Mouse (Mus musculus) gastrocnemius, adult 8-10 months (tissue): ENCODE results near the gene Gm10842. TPM values are rescaled to one million over a fixed set of nuclear protein-coding genes. Genes with fewer than 3 reads are reported as not detected.

Experiments
- DNase-seq, 2 experiments: peaks; one replicate each; pipeline ENCODE4 v3.0.0; 2022; ENCODE audit warnings: low spot score in 2 of 2
- total RNA-seq, 4 experiments: library from RNA; stranded (reverse); gene quantifications; 2 replicates each; pipeline ENCODE4 v1.2.4; 2022

The Gm10842 gene
- total RNA-seq, 4 experiments from 2014 or later: not detected

DNA sequence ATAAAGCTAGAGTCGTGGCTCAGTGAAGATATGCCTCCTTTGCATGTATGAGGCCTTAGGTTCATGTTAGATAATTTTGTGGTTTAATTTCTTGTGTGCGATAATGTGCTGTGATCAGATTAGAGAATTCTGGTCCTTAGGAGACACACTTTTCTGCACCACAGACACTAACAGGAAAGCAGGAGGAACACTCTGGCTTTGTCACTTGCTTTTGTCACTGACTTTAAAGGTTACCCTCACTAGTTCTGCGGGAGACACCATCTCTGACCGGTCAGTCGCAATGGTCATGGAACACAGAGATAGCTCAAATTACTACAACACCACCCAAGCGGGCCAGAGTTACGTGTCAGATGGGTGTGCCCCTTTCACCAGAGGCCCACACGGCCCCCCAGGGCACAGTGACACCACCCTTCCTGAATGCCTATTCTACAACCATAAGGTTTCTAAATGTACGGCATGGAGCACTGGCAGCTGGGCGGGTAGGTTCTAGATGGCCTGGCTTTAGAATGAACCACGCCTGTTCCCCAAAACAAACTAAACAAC is 5.7 kb downstream of the Gm10842 start:
- DNase-seq: no peak

DNA sequence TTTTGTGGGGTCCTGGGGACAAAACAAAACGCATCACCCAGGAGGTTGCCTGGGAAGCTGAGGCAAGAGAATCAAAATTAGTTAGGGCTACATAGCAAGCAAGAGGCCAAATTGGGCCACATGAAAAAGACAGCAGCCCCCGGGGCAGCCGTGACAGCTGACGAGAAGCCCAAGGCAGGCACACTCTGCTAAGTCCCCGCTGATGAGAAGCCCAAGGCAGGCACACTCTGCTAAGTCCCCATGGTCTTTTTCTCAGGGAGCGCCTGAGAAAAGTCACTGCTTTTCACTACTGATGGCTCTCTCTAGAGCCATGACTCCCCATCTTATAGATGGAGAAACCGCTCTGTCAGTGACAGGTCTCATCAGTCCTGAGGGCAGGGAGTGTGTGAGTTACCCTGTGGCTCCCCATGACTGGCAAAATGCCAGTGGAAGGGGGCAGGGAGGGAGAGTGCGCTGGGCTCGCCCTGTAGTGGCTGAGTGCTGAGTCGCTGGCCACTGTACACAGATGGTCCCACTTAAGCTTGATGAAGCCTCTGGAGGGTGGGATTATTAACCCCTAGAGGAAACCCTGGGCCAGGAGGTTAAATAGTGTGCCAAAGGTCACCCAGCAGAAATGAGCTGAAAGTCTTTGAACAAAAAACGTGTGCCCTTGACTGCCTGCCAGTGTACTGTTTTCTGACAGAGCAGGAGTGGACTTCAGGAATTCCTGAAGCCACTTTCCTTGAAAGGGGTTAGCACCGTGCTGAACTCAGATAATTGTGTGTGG is 6.6 kb downstream of the Gm10842 start:
- DNase-seq: no peak

DNA sequence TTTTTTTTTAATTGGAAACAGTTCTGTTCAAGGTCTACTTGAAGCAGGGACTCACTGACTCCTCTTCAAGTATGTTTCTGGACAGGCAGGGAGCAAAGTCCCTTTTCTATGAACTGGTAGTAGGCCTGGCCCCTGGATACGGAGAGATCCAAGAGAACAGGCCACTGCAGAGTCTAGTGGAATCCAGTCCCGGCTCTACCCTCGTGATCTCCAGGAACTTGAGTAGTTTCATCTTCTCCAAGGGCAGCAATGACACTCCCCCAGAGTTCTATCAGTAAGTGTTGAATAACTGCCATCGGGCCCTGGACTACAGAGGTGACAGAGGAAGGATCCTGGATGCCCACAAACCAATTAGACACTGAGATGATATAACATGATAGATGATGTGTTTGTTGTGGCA is 9.2 kb downstream of the Gm10842 start:
- DNase-seq: no peak

DNA sequence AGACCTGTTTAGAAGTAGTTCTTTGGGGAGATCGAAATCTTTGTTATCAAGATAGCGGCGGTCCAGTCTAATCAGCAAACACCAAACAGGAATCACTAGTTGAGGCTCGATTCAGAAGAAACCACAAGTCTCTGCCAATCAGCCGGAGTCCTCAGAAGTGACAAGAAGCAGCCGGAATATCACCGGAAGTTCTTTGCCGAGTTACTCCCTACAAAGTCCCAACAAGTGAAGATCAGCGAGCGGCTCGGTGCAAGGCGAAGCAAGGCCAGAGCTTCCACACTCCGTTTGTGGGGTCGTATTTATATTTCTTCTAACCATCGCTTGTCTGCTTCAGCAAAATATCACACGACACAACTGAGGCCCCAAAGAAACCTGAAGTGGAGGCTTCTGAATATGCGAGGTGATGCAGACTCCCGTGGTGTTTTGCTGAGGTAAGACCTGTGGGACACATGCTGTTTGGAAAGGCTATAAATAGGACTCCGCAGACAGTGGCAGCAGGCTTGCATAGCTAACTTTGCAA is 10.1 kb downstream of the Gm10842 start:
- no peak for DNase-seq

DNA sequence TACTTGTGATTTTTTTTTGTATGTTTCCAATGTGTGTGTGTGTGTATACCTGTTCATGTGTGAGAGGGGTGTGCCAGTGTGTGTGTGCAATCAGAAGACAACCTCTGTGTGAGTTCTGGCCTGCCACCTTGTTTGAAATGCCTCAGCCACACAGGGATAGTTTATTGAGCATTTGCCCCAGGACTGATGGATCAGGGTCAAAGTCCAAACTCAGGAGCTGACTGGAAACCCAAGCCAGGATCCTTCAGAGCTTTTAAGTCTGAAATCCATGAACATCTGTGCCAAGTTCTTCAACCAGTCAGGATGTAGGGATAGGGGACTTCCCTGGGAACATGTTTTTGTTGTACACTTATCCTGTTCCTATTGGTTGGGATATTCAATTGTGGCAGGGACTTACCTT is 11.4 kb downstream of the Gm10842 start:
- DNase-seq: no peak

DNA sequence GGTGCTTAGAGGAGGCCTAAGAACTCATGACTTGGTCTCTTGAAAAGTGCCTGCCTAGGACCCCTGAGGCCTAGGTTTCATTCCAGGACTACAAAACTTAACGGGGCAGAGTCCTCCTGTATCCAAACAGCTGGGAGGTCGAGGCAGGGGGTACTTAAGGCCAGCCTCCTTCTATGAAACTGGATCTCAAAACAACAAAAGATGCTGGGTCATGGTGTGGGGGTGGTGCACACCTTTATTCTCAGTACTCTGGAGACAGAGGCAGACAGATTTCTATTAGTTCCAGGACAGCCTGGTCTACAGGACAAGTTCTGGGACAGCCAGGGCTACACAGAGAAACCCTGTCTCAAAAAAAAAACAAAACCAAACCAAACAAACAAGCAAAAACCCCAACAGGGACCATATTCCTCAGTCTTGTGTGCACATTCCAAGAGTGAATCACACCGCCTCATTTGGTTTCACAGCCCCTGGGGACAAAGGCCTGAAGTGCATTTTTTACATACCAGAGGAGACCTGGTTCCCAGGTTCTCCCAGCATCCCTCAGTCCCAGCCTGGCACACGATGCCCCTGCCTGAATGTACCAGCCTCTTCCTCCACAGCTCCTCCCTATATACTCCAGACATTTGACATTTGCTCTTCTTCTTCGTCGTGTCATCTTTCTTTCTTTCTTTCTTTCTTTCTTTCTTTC is 13.1 kb downstream of the Gm10842 start:
- DNase-seq: no peak

DNA sequence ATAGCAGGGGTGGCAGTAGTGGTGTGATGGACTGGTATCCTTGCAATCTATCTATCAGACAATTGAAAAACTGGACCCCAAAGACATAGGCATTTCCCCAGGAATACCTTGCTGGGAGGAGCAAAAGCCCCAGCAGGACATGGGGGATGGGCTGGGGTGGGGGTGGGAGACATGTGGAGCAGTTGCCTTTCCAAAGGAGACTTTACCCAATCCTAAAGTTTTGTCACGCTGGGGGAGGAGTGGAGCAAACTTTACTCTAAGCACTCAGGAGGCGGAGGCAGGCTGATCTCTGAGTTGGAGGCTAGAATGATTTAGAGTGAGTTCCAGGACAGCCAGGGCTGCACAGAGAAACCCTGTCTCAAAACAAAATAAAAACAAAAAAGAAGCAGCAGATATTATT is 14.7 kb downstream of the Gm10842 start:
- no peak for DNase-seq

DNA sequence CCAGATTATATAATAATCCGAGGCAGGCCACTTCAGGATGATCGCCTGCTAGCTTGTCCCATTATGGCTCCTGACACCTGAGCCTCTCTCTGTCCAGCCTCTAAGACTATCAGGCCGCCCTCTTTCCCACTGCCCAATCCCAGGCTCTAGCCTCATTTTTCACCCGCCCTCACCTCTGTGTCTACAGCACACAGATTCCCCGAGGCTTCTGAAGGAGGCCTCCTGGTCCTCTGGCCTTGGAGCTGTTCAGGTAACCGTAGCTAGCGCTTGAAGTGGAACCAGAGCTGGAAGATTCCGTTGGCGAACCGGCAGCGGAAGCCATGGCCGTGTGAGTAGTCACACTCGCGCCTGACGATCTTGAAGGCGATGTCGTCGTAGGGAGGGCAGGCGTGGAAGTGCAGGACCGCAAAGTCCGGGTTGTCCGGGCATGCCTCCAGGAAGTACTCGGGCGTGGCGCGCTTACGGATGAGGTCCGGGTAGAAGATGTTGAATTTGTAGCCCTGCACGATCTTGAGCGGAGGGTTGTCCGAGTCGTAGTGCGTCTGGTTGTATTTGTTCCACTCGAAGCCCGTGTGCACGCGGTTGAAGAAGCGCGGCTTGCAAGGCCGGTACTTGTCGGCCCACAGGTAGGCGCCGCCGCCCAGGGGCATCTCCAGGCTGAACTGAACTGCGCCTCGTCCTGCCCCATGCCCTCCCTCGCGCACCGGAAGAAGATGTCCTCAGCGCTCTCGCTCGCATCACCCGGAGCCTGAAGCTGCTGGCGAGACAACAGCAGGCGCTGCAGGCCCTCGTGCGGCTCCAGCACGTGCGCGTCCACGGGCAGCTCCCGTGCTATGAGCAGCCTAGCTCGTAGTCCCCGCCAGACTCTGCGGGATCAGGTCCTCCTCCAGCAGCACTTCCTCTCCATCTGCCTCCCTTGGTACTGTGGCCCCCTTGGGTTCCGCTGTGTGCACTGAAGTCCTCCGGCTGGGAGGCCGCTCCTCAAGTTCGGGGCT is 18.1 kb downstream of the Gm10842 start:
- DNase-seq: no peak

DNA sequence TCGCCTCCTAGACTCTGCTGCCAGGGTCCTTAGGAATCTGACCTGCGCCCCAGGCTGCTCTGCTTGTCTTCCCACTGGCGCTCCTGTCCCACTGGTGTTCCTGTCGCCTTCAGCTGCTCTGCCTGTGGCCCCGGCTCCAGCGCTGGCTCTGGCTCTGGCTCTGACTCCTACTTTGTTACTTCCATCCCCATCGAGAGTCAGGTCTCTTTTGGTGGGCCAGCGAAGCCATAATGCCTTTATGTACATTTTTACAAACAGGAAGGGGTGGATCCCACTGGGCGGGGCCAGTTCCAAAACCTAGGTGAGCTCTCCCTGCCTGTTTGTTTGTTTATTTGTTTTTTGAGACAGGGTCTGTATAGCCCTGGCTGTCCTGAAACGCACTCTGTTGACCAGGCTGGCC is 20.1 kb downstream of the Gm10842 start:
- no peak for DNase-seq

DNA sequence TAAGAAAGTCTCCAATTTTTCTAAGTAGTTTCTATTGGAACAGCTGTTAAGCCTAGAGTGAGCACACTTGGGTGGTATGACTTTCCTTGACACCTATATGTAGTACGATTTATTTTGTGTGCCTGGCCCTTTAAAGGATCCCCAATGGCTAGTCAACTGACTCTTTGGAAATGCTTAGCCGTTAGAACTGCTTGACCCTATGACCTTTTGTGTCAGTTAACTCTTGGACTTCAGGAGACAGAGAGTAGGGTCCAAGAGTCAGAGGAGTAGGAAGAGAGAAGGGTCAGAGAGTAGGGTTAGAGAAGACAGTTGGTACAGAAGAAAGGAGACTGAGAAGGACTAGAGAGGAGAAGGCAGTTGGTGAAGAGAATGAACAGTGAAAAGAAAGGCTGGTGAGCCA is 31.8 kb downstream of the Gm10842 start, which contains the start of gene Tlk2:
Gene Tlk2, plus strand, starts transcription at position 292 of the 400 bp plus-strand sequence.
- no peak for DNase-seq

DNA sequence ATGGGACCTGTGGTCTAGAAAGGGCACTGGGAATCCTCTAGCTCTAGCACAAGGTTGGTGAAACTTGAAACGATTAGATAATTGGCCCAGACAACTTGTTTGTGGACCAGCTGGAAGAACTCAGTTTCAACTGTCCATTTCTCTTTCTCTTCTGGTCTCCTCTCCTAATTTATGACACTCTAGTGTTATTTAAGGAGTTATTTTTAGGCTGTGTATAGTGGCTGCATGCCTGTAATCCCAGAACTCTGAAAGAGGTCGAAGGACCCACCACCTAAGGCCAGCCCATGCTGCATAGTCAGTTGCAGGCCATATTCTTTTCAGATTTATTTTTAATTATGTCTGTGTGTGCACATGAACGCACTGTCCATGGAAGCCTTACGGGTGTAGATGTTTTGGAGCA is 32.8 kb downstream of the Gm10842 start:
- DNase-seq: peak in 1 of 2 experiments; percentile 12

DNA sequence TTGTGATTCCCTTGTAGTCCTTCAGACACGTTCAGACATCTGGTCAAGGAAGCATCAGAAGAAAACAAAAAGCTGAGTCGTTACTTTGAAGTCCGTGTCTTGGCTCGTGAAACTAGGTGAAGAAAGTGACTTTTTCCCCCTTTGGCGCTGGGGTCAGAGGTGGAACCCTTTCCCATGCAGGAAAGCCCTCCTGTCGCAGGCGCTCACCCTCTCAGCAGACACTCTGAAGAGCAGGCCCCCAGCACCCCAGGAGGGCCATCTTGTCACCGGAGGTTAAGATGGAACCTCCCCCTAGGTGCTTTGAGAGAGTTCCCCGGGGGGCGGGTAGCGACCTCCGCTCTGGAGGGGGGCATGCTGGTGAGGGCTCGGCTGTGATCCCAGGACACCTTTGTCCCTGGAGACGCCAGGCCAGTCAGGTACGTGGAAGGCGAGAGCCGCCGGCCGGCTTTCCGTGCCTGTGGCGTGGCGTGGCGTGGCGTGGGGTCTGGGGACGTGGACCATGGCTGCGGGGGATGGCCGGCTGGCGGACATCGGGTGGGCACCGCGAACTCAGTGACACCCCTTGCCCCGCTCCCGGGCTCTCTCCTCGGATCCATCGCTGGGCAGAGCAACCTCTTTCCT is 33.9 kb downstream of the Gm10842 start:
- peak; percentile 15 to 31 for DNase-seq

DNA sequence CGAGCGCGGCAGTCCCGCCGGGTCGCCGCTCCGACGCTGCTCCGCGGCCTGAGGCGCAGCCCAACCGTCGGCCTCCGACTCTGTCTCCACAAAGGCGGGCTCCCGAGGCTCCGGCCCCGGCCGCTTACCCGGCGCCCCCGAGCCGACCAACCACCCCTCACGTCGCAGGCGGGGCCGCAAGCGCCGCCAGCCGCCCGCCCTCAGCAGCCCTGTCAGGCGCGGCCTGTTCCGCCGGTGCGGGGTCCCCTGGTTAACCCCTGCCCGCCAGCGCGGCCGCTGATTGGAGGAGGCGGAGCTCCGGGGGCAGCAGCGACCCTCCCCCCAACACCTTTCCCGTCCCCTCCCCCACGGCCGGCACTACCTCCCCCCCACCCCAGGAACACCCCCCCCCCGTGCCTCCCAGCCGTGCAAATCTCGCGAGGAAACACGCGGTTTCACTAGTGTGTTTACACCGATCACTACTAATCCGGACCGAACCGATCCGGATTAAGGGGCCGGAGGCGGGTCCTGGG is 34.5 kb downstream of the Gm10842 start:
- peak; percentile 79 to 87 for DNase-seq

DNA sequence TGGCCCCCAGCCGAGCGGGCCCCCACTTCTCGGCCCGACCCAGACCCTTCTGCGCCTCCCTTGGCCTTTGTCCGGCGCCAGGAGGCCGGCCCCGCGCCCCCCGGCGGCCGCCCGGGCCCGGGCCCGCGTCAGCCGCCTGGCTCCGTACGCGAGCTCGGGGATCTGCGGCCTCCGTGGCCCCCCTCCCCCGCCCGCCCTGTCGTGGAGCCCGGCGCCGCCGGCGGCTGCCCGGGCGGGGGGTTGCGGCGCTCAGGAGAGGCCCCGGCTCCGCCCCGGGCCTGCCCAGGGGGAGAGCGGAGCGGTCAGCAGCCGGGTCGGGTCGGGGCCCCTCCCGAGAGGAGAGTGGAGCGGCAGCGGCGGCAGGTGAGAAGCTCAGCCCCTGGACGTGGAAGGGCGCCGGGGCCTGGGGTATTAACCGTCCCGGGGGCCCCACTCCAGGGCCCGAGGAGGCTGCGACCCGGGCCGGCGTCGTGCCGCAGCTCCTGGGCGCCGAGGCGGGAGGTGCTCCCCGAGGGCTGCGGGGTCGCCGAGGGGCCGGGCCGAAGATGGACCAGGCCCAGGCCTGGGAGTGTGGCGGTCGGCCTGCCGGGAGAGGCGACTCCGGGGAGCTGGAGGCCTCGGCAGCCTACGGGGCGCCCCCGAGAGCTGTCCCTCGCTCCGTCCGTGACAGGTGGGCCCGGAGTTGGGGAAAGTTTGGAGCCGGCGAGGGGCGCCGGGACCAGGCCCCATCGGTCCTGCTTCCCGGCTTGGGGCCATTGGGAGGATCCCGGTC is 35.2 kb downstream of the Gm10842 start:
- peak in 1 of 2 experiments; percentile 13 for DNase-seq

DNA sequence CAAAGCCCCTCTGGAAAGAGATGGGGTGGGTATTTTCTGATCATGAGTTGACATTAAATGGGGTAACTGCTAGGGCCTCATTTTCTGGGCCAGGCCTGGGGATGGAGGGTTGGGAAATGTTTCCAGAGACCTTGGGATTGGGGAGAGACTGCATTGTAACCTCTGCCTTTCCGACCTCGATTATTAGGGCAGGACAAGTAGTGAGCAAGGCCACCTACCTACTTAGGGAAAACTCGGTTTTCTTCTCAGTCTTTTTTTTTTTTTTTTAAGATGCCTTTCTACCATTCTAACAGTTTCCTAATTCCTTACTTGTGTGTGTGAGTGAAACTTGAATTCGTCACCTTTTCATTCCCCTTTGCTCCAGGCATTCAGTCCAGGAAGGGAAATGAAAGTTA is 35.8 kb downstream of the Gm10842 start:
- DNase-seq: no peak

DNA sequence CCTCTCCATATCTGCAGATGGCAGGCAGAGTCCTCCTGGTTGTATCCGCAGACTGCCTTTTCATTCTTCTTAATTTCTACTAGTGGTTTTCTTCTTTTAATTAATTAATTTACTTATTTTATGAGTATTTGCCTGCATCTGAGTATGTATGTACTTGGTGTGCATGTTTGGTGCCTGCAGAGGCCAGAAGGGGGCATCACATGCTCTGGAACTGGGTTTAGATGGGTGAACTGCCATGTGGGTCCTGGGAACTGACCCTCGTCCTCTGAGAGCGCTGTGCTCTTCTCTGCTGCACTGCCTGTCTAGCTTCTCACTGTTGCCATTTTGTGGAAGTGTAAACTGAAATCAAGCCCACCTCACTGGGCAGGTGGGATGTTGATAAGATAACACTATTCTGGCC is 38.0 kb downstream of the Gm10842 start:
- DNase-seq: no peak

DNA sequence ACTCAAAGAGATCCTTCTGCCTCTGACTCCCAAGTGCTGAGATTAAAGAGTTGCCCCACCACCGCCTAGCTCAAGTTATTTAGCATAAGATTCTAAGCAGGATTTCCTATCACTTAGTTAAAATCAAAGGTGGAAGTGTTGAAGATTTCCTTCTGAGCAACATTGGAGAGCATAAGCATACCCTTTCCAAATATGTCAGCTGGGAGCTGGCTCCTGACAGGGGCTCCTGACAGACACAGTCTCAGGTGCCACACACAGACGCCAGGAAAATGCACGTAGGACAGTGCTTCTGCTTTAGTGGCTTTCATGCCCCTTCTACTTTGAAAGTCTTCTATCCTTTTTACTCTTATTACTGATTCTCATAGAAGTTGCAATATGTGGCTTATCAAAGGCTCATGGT is 45.5 kb downstream of the Gm10842 start:
- DNase-seq: no peak
